Mouse (Mus musculus) embryo, embryonic 10.5 days (tissue): ENCODE results near the gene Map3k5.

Source experiments
- DNase-seq: peaks from one replicate; pipeline ENCODE4 v3.0.0-alpha.2; 2015; ENCODE audit warnings: low spot score

Map3k5 gene

DNA sequence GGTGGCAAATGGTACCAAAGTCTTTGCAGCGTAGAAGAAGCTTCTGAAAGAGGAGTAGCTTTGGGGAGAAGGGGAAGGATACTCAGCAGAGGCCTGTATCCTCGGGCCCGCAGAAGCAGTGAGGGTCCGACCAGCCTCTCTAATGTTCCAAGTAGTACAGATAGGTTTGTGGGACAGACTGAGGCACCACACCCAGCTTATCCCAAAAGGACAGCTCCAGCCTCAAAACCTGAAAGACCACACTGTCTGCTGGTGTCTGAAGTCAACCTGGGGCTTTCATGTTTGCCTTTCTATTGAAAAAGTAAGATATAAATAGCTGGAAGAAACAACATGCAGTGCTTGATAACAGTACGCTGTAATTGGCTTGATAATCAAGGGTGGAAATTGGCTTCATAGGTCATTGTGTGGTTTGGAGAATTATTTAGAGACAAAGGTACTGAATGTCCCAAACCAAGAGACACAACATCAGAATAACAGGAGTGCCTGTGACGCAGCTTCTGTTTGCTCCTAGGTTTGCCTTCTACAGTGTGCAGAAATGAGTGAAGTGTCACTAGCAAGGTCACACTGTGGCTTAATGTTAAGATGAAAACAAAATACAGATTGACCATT lies 256.0 kb downstream of the Map3k5 start:
- DNase-seq = no peak
